Mouse (Mus musculus) liver, embryonic 14.5 days (tissue): ENCODE data around the gene Astn2.

Experiments
- CTCF ChIP-seq: IDR thresholded peaks from 2 replicates; pipeline ENCODE4 v1.5.1; 2016; ENCODE audit warnings: antibody characterized with exemption, low read depth, control low read depth
- EP300 ChIP-seq: IDR thresholded peaks from 2 replicates; pipeline ENCODE4 v1.6.1; 2016; ENCODE audit warnings: antibody characterized with exemption, low read depth

DNA sequence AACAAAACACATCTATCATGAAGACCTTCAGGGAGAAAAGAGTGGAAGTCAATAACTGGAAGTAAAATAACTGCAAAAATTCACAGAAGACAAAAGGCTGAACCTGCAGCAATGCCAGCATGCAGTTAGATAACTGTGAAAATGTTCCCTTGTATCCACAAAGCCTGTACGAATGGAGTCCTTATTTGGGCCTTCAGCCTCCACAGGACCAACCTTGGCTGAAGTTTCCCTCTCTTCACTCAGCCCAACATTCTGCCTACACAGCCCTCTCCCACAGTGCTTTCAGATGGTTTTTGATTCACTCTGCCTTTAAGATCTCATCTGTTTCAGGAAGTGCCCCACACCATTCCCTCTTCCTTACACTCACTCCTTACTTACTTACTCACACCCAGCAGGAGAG, 376.5 kb downstream of the Astn2 start:
- TF ChIP-seq EP300, result no peak
- TF ChIP-seq CTCF, result no peak
